Mouse (Mus musculus): ENCODE measurements around the gene Zfp654. TPM values are rescaled to one million over a fixed set of nuclear protein-coding genes. Genes with fewer than 3 reads are reported as not detected.

The Zfp654 gene
- polyA plus RNA-seq, 1 experiment from 2014 or later = 8.0 TPM

GRCm38 (mm10) chr16:64803041-64803440 is 48.4 kb downstream of the Zfp654 start:
- Histone ChIP-seq H3K4me2 (no peak overlapping the region), H3K27me3 (ENCODE audit: insufficient read depth, low read length) (no peaks in the 10 kb centered on the region), H3K4me3 (ENCODE audit: low read depth, low read length) (no peak overlapping the region), H3K9me3 (ENCODE audit: low read depth, low read length) (no peaks in the 10 kb centered on the region), H3K27ac (ENCODE audit: low read depth) (no peak overlapping the region), H3K4me1 (ENCODE audit: insufficient read depth) (no peaks in the 10 kb centered on the region), H3K9ac (no peak overlapping the region), H3K36me3 (ENCODE audit: insufficient read depth) (peaks cover 8% of the 10 kb centered on the region; the same call in 1 of the 2 replicates)
- TF ChIP-seq CTCF (IDR thresholded peaks at IDR 0.05; ENCODE audit: low read depth) = no peak
- DNase-seq (peak; percentile 7), ATAC-seq (ENCODE audit: insufficient read depth) (no peak)
- 76% methylated on average over 3 of the region's 3 CpGs for WGBS

- Histone ChIP-seq H3K27ac (ENCODE audit: low read depth) (no peak overlapping the region), H3K4me3 (ENCODE audit: low read depth, low read length) (no peak overlapping the region), H3K9ac (no peak overlapping the region), H3K27me3 (ENCODE audit: insufficient read depth, low read length) (no peaks in the 10 kb centered on the region), H3K9me3 (ENCODE audit: low read depth, low read length) (no peaks in the 10 kb centered on the region), H3K4me2 (no peak overlapping the region), H3K36me3 (ENCODE audit: insufficient read depth) (peaks cover 8% of the 10 kb centered on the region; the same call in 1 of the 2 replicates), H3K4me1 (ENCODE audit: insufficient read depth) (no peaks in the 10 kb centered on the region)
- no peak for TF ChIP-seq CTCF (IDR thresholded peaks at IDR 0.05; ENCODE audit: low read depth)
- ATAC-seq (ENCODE audit: insufficient read depth) (no peak), DNase-seq (no peak)
These were observed 49.8 kb downstream of the Zfp654 start for GRCm38 (mm10) chr16:64801638-64802037.

- no peak for ATAC-seq (ENCODE audit: insufficient read depth)
- no peak overlapping the region for H3K4me2 ChIP-seq
- no peaks in the 10 kb centered on the region for H3K4me1 ChIP-seq (ENCODE audit: insufficient read depth)
- no peak overlapping the region for H3K9ac ChIP-seq
- no peak overlapping the region for H3K27ac ChIP-seq (ENCODE audit: low read depth)
- no peak overlapping the region for H3K4me3 ChIP-seq (ENCODE audit: low read depth, low read length)
- no peak for DNase-seq
- TF ChIP-seq CTCF (IDR thresholded peaks at IDR 0.05; ENCODE audit: low read depth) = no peak
- H3K9me3 ChIP-seq (ENCODE audit: low read depth, low read length) = no peaks in the 10 kb centered on the region
- H3K36me3 ChIP-seq (ENCODE audit: insufficient read depth) = peaks cover 5% of the 10 kb centered on the region; the same call in 1 of the 2 replicates
- WGBS = 94% methylated on average over 5 of the region's 5 CpGs
- H3K27me3 ChIP-seq (ENCODE audit: insufficient read depth, low read length) = no peaks in the 10 kb centered on the region
These were observed 51.1 kb downstream of the Zfp654 start for GRCm38 (mm10) chr16:64800393-64800792.

- DNase-seq (no peak), ATAC-seq (ENCODE audit: insufficient read depth) (no peak)
- Histone ChIP-seq H3K36me3 (ENCODE audit: insufficient read depth) (no peaks in the 10 kb centered on the region), H3K9me3 (ENCODE audit: low read depth, low read length) (no peaks in the 10 kb centered on the region), H3K9ac (no peak overlapping the region), H3K4me1 (ENCODE audit: insufficient read depth) (no peaks in the 10 kb centered on the region), H3K27me3 (ENCODE audit: insufficient read depth, low read length) (no peaks in the 10 kb centered on the region), H3K27ac (ENCODE audit: low read depth) (no peak overlapping the region), H3K4me3 (ENCODE audit: low read depth, low read length) (no peak overlapping the region), H3K4me2 (no peak overlapping the region)
- 80% methylated on average over 2 of the region's 2 CpGs for WGBS
- TF ChIP-seq CTCF (IDR thresholded peaks at IDR 0.05; ENCODE audit: low read depth) = no peak
These were observed 56.6 kb downstream of the Zfp654 start for GRCm38 (mm10) chr16:64794802-64795201.

- Histone ChIP-seq H3K36me3 (ENCODE audit: insufficient read depth) (peaks cover 20% of the 10 kb centered on the region), H3K4me2 (no peak overlapping the region), H3K4me1 (ENCODE audit: insufficient read depth) (no peaks in the 10 kb centered on the region), H3K27ac (ENCODE audit: low read depth) (no peak overlapping the region), H3K4me3 (ENCODE audit: low read depth, low read length) (no peak overlapping the region), H3K27me3 (ENCODE audit: insufficient read depth, low read length) (no peaks in the 10 kb centered on the region), H3K9me3 (ENCODE audit: low read depth, low read length) (no peaks in the 10 kb centered on the region), H3K9ac (no peak overlapping the region)
- 89% methylated on average over 3 of the region's 3 CpGs for WGBS
- DNase-seq (no peak), ATAC-seq (ENCODE audit: insufficient read depth) (no peak)
- TF ChIP-seq CTCF (IDR thresholded peaks at IDR 0.05; ENCODE audit: low read depth) = no peak
These were observed 61.7 kb downstream of the Zfp654 start for GRCm38 (mm10) chr16:64789706-64790105.

GRCm38 (mm10) chr16:64775516-64775915 is 75.9 kb downstream of the Zfp654 start:
- WGBS = 77% methylated on average over 1 of the region's 1 CpGs
- no peak for ATAC-seq (ENCODE audit: insufficient read depth)
- H3K9me3 ChIP-seq (ENCODE audit: low read depth, low read length) = no peaks in the 10 kb centered on the region

GRCm38 (mm10) chr16:64771431-64771818 is 80.0 kb downstream of the Zfp654 start:
- no peaks in the 10 kb centered on the region for H3K9me3 ChIP-seq (ENCODE audit: low read depth, low read length)
- peaks cover 5% of the 10 kb centered on the region; the same call in 1 of the 2 replicates for H3K4me1 ChIP-seq (ENCODE audit: insufficient read depth)
- peak overlapping the region; percentile 56 for H3K4me2 ChIP-seq
- H3K27ac ChIP-seq (ENCODE audit: low read depth) = peak overlapping the region; percentile 91
- H3K27me3 ChIP-seq (ENCODE audit: insufficient read depth, low read length) = no peaks in the 10 kb centered on the region
- TF ChIP-seq CTCF (IDR thresholded peaks at IDR 0.05; ENCODE audit: low read depth) = no peak
- 81% methylated on average over 2 of the region's 2 CpGs for WGBS
- H3K4me3 ChIP-seq (ENCODE audit: low read depth, low read length) = peak overlapping the region; percentile 81
- H3K36me3 ChIP-seq (ENCODE audit: insufficient read depth) = peaks cover 10% of the 10 kb centered on the region; the same call in 1 of the 2 replicates
- ATAC-seq (ENCODE audit: insufficient read depth) = no peak
- DNase-seq = peak; percentile 12
- no peak overlapping the region for H3K9ac ChIP-seq

More at GRCm38 (mm10) chr16:64775516-64775915, 75.9 kb downstream of the Zfp654 start:
- no peak for DNase-seq
- Histone ChIP-seq H3K4me2 (no peak overlapping the region), H3K36me3 (ENCODE audit: insufficient read depth) (0 out of 2 replicates have a peak, but pooled peaks cover 4% of the 10 kb centered on the region), H3K9ac (no peak overlapping the region), H3K27me3 (ENCODE audit: insufficient read depth, low read length) (no peaks in the 10 kb centered on the region), H3K27ac (ENCODE audit: low read depth) (no peak overlapping the region), H3K4me1 (ENCODE audit: insufficient read depth) (no peaks in the 10 kb centered on the region), H3K4me3 (ENCODE audit: low read depth, low read length) (no peak overlapping the region)
- no peak for TF ChIP-seq CTCF (IDR thresholded peaks at IDR 0.05; ENCODE audit: low read depth)
